8 mouse cellular contexts compared by ENCODE assay signal in genomic region chr7:116031388-116031717, GRCm38 (mm10). TPM values are rescaled to one million over a fixed set of nuclear protein-coding genes. Genes with fewer than 3 reads are reported as not detected.
DNase-seq lines count a peak whose midpoint lies in the region; ATAC-seq and TF ChIP-seq lines count a peak whose summit lies in the region.

No protein-coding gene starts in this region.

- H3K4me1 ChIP-seq in heart, adult 2 months (ENCODE audit: control insufficient read depth, insufficient read depth, low read length) = no peaks in the 10 kb centered on the region
- peaks cover 45% of the 10 kb centered on the region for H3K4me1 ChIP-seq in hindbrain, embryonic 10.5 days (replicated peaks)
- peaks cover 27% of the 10 kb centered on the region for H3K4me1 ChIP-seq in liver, postnatal 0 days (ENCODE audit: insufficient read depth)

- peak overlapping the region; percentile 77 for H3K9ac ChIP-seq in heart, adult 2 months (ENCODE audit: low read depth, low read length)
- H3K9ac ChIP-seq in liver, postnatal 0 days (replicated peaks) = peak overlapping the region; percentile 71

- WGBS in heart, adult 2 months = 2% methylated on average over 14 of the region's 14 CpGs
- WGBS in hindbrain, embryonic 10.5 days = under 1% methylated on average over 14 of the region's 14 CpGs
- 1% methylated on average over 14 of the region's 14 CpGs for WGBS in liver, postnatal 0 days (ENCODE audit: insufficient replicate concordance)

- H3K36me3 ChIP-seq in heart, adult 2 months (ENCODE audit: control insufficient read depth, insufficient read depth, low read length) = no peaks in the 10 kb centered on the region
- no peaks in the 10 kb centered on the region for H3K36me3 ChIP-seq in hindbrain, embryonic 10.5 days
- H3K36me3 ChIP-seq in liver, postnatal 0 days (replicated peaks; ENCODE audit: insufficient read depth, low read length) = no peaks in the 10 kb centered on the region

- ATAC-seq in liver, postnatal 0 days = no peak
- ATAC-seq in activated CD4-positive, CD25-positive, alpha-beta regulatory T cell, adult 4 months = no peak

- no peak for TF ChIP-seq EP300 in heart, adult 2 months (IDR thresholded peaks at IDR 0.05; ENCODE audit: insufficient read depth, low read depth, low read length)
- no peak for TF ChIP-seq EP300 in liver, postnatal 0 days (IDR thresholded peaks at IDR 0.05; ENCODE audit: low read depth)

- peak overlapping the region; percentile 99 for H3K4me2 ChIP-seq in liver, postnatal 0 days (ENCODE audit: low read depth, low read length)

- no peak for TF ChIP-seq POLR2A in heart, adult 2 months (IDR thresholded peaks at IDR 0.05; ENCODE audit: insufficient read depth, low read depth, low read length)

- no peaks in the 10 kb centered on the region for H3K9me3 ChIP-seq in hindbrain, embryonic 10.5 days
- H3K9me3 ChIP-seq in liver, postnatal 0 days (ENCODE audit: low read length) = no peaks in the 10 kb centered on the region

- DNase-seq in heart, adult 2 months = no peak
- no peak for DNase-seq in heart, adult 8-10 months (ENCODE audit: low spot score)
- peak; percentile 33 for DNase-seq in ES-CJ7 (ENCODE audit: low read depth, low spot score)
- no peak for DNase-seq in hindbrain, embryonic 10.5 days (ENCODE audit: low spot score)
- DNase-seq in liver, postnatal 0 days = peak; percentile 30
- no peak for DNase-seq in retina, embryonic 14.5 days (ENCODE audit: low spot score)
- DNase-seq in frontal cortex, postnatal 36 days (ENCODE audit: low spot score in 2 of 2) = no peak

- no peak for TF ChIP-seq CTCF in heart, adult 2 months (IDR thresholded peaks at IDR 0.05)
- TF ChIP-seq CTCF in liver, postnatal 0 days (IDR thresholded peaks at IDR 0.05; ENCODE audit: low read depth) = no peak

- peak overlapping the region; percentile 66 for H3K4me3 ChIP-seq in heart, adult 2 months
- peak overlapping the region; percentile 67 for H3K4me3 ChIP-seq in hindbrain, embryonic 10.5 days
- peak overlapping the region; percentile 66 for H3K4me3 ChIP-seq in liver, postnatal 0 days (ENCODE audit: low read depth, low read length)

- H3K27ac ChIP-seq in heart, adult 2 months = peak overlapping the region; percentile 95
- peak overlapping the region; percentile 95 for H3K27ac ChIP-seq in hindbrain, embryonic 10.5 days
- peak overlapping the region; percentile 51 for H3K27ac ChIP-seq in liver, postnatal 0 days (ENCODE audit: low read depth)

- intact Hi-C loops in heart, adult 2 months (cut with DNase I) = loop anchor here (5.0 to 10.0 kb wide), 7 partner anchors 79 to 607 kb away; no protein-coding TSS in a partner anchor

- H3K79me2 ChIP-seq in heart, adult 2 months (replicated peaks; ENCODE audit: control insufficient read depth, insufficient read depth, low read length) = no peaks in the 10 kb centered on the region

- H3K27me3 ChIP-seq in heart, adult 2 months (ENCODE audit: control insufficient read depth, insufficient read depth, low read length) = peaks cover 3% of the 10 kb centered on the region
- H3K27me3 ChIP-seq in hindbrain, embryonic 10.5 days (ENCODE audit: insufficient read depth, poor library complexity, severe bottlenecking) = peaks cover 40% of the 10 kb centered on the region
- peaks cover 55% of the 10 kb centered on the region for H3K27me3 ChIP-seq in liver, postnatal 0 days (ENCODE audit: insufficient read depth, low read length)

RNA-seq across cellular contexts. Expression of gene Sox6, which starts 7.2 kb away (rescaled TPM):
- total RNA-seq in heart, adult 2 months (2021) = 10 to 100 TPM; 26.4 to 33.4 TPM
- polyA plus RNA-seq in heart, adult 2 months (2012; rRNA removed) = 11.8 and 18.4 TPM in 2 replicates
- 10 to 100 TPM; 21.3 to 32.2 (median 26.4) TPM for total RNA-seq in heart, adult 8-10 months (2022)
- polyA plus RNA-seq in hindbrain, embryonic 10.5 days (2016; fragmentation: Nextera tagmentation; extraction: Ambion mirVana) = 20.3 and 22.5 TPM in 2 replicates
- 44.4 and 46.2 TPM in 2 replicates for polyA plus RNA-seq in liver, postnatal 0 days (2015; fragmentation: Nextera tagmentation; extraction: Ambion mirVana)
- not detected for polyA plus RNA-seq in activated CD4-positive, CD25-positive, alpha-beta regulatory T cell, adult 4 months (2017; shearing (Covaris generic))

RNA-seq across cellular contexts. Expression of gene 1110004F10Rik, which starts 7.8 kb away (rescaled TPM):
- total RNA-seq in heart, adult 2 months (2021) = 10 to 100 TPM; 51.3 to 54.0 TPM
- polyA plus RNA-seq in heart, adult 2 months (2012; rRNA removed) = 38.9 and 56.0 TPM in 2 replicates
- total RNA-seq in heart, adult 8-10 months (2022) = 10 to 100 TPM; 46.4 to 58.6 (median 54.4) TPM
- 326 and 353 TPM in 2 replicates for polyA plus RNA-seq in hindbrain, embryonic 10.5 days (2016; fragmentation: Nextera tagmentation; extraction: Ambion mirVana)
- polyA plus RNA-seq in liver, postnatal 0 days (2015; fragmentation: Nextera tagmentation; extraction: Ambion mirVana) = 89.4 and 93.1 TPM in 2 replicates
- polyA plus RNA-seq in activated CD4-positive, CD25-positive, alpha-beta regulatory T cell, adult 4 months (2017; shearing (Covaris generic)) = 100 to 1,000 TPM; 200 to 234 TPM

RNA-seq across cellular contexts. Expression of gene Gm4353, which starts 53.1 kb away (rescaled TPM):
- 1 to 10 TPM; 1.3 to 1.7 TPM for total RNA-seq in heart, adult 2 months (2021)
- polyA plus RNA-seq in heart, adult 2 months (2012; rRNA removed) = 0.51 and 0.82 TPM in 2 replicates
- 1 to 10 TPM in 2 of 4 experiments, under 1 TPM in 2; 0.57 to 1.3 (median 0.98) TPM for total RNA-seq in heart, adult 8-10 months (2022)
- 0.71 and 0.90 TPM in 2 replicates for polyA plus RNA-seq in hindbrain, embryonic 10.5 days (2016; fragmentation: Nextera tagmentation; extraction: Ambion mirVana)
- polyA plus RNA-seq in liver, postnatal 0 days (2015; fragmentation: Nextera tagmentation; extraction: Ambion mirVana) = 0.13 and 0.14 TPM in 2 replicates
- polyA plus RNA-seq in activated CD4-positive, CD25-positive, alpha-beta regulatory T cell, adult 4 months (2017; shearing (Covaris generic)) = 1 to 10 TPM in 1 of 2 experiments, under 1 TPM in 1; 0.82 to 1.3 TPM

Comparison
In these comparisons a context has a peak if more than half of its experiments do, and no peak if none do; other contexts are left out.
1. DNase-seq: peak in ES-CJ7 (single experiment) and liver, postnatal 0 days (single experiment); none in heart, adult 2 months (0 of 2), heart, adult 8-10 months (single experiment), hindbrain, embryonic 10.5 days (single experiment), retina, embryonic 14.5 days (single experiment) and frontal cortex, postnatal 36 days (0 of 2).
2. RNA of gene Sox6, which starts 7.2 kb away (polyA plus RNA-seq): 44.4 to 46.2 TPM in liver, postnatal 0 days, 20.3 to 22.5 TPM in hindbrain, embryonic 10.5 days and 11.8 to 18.4 TPM in heart, adult 2 months; not detected in activated CD4-positive, CD25-positive, alpha-beta regulatory T cell, adult 4 months; every median in the first group is over 10 times any median in the second.
3. Peak in every context shown above with its lines, with median percentiles within 50 percentile points of each other: H3K27ac ChIP-seq and H3K4me3 ChIP-seq.